ENCODE assay signal across 31 mouse cellular contexts in genomic region chr9:34980516-34981265, GRCm38 (mm10).
"Had no signal": no experiment of that assay in that cellular context is flagged by ENCODE, and none has a peak within 500 bp of the region (broad histone marks: within the 10 kb centered on the region; RNA-seq: fewer than 3 reads in every experiment).

No protein-coding gene starts in this region.

- H3K4me2 ChIP-seq: limb, embryonic 12.5 days; limb, embryonic 13.5 days; limb, embryonic 15.5 days; liver, embryonic 11.5 days; liver, embryonic 12.5 days; liver, embryonic 13.5 days; liver, embryonic 15.5 days; lung, embryonic 14.5 days; lung, embryonic 15.5 days; midbrain, embryonic 11.5 days; midbrain, embryonic 12.5 days; midbrain, embryonic 13.5 days; midbrain, embryonic 15.5 days; neural tube, embryonic 12.5 days; neural tube, embryonic 13.5 days had no signal

- H3K9ac ChIP-seq: limb, embryonic 12.5 days; limb, embryonic 13.5 days; limb, embryonic 15.5 days; liver, embryonic 12.5 days; liver, embryonic 13.5 days; liver, embryonic 14.5 days; liver, embryonic 15.5 days; liver, postnatal 0 days; lung, embryonic 14.5 days; lung, embryonic 15.5 days; midbrain, embryonic 12.5 days; midbrain, embryonic 13.5 days; midbrain, embryonic 15.5 days; neural tube, embryonic 12.5 days; neural tube, embryonic 13.5 days had no signal

- H3K9me3 ChIP-seq: limb, embryonic 10.5 days; limb, embryonic 13.5 days; limb, embryonic 15.5 days; liver, embryonic 13.5 days; liver, embryonic 15.5 days; lung, embryonic 15.5 days; midbrain, embryonic 10.5 days; midbrain, embryonic 12.5 days; midbrain, embryonic 15.5 days; neural tube, embryonic 12.5 days; neural tube, embryonic 13.5 days had no signal

- DNase-seq: liver; liver, embryonic 13.5 days; liver, postnatal 0 days; lung, adult 18-20 months; lung, adult 2 months; lung, embryonic 14.5 days; lung, postnatal 10 days; lung, postnatal 36 days; lung, postnatal 4 days; midbrain, embryonic 14.5 days had no signal

- H3K36me3 ChIP-seq: limb, embryonic 10.5 days; limb, embryonic 13.5 days; limb, embryonic 15.5 days; liver, embryonic 12.5 days; liver, embryonic 13.5 days; liver, embryonic 15.5 days; lung, embryonic 15.5 days; midbrain, embryonic 10.5 days; midbrain, embryonic 12.5 days; midbrain, embryonic 13.5 days; midbrain, embryonic 15.5 days; neural tube, embryonic 12.5 days; neural tube, embryonic 13.5 days had no signal

- H3K27me3 ChIP-seq: limb, embryonic 13.5 days; limb, embryonic 15.5 days; liver, embryonic 15.5 days; lung, embryonic 15.5 days; midbrain, embryonic 13.5 days; midbrain, embryonic 15.5 days; neural tube, embryonic 12.5 days; neural tube, embryonic 13.5 days had no signal

- H3K4me1 ChIP-seq: liver, embryonic 12.5 days; liver, embryonic 13.5 days; liver, embryonic 15.5 days; lung, embryonic 15.5 days; neural tube, embryonic 12.5 days had no signal

- H3K27ac ChIP-seq: limb, embryonic 10.5 days; limb, embryonic 12.5 days; limb, embryonic 13.5 days; limb, embryonic 15.5 days; liver, embryonic 12.5 days; liver, embryonic 13.5 days; liver, embryonic 14.5 days; liver, embryonic 15.5 days; lung, embryonic 15.5 days; macrophage; midbrain, embryonic 10.5 days; midbrain, embryonic 12.5 days; midbrain, embryonic 13.5 days; midbrain, embryonic 15.5 days; neural tube, embryonic 12.5 days; neural tube, embryonic 13.5 days had no signal

- ATAC-seq: liver, embryonic 12.5 days; liver, postnatal 0 days; lung, postnatal 0 days; midbrain, embryonic 13.5 days; midbrain, embryonic 15.5 days; midbrain, embryonic 16.5 days had no signal

- H3K4me3 ChIP-seq: limb, embryonic 10.5 days; limb, embryonic 12.5 days; limb, embryonic 13.5 days; limb, embryonic 15.5 days; liver, embryonic 12.5 days; liver, embryonic 13.5 days; liver, embryonic 15.5 days; lung, embryonic 15.5 days; megakaryocyte, embryonic 14.5 days; midbrain, embryonic 10.5 days; midbrain, embryonic 12.5 days; midbrain, embryonic 13.5 days; midbrain, embryonic 15.5 days; myocyte; neural tube, embryonic 12.5 days; neural tube, embryonic 13.5 days had no signal
